Mouse (Mus musculus) G1E (cell line): ENCODE data around the gene Ang. TPM values are rescaled to one million over a fixed set of nuclear protein-coding genes. Genes with fewer than 3 reads are reported as not detected.

Source experiments
- ATAC-seq: 2 replicates; pipeline ENCODE4 v1.8.0; 2016; ENCODE audit warnings: mild to moderate bottlenecking; ENCODE audit not compliant: insufficient number of reproducible peaks, poor library complexity, low FRiP score, severe bottlenecking; ENCODE audit errors: extremely low read depth
- DNase-seq: peaks from one replicate; pipeline ENCODE4 v3.0.0; 2012; ENCODE audit warnings: low spot score
- H3K27me3 ChIP-seq: 2 replicates; pipeline ENCODE4 v1.6.1; 2012; ENCODE audit warnings: mild to moderate bottlenecking, low read length, inconsistent platforms; ENCODE audit not compliant: insufficient read depth
- H3K36me3 ChIP-seq: replicated peaks from 2 replicates; pipeline ENCODE3; 2012; ENCODE audit warnings: mild to moderate bottlenecking, inconsistent platforms
- H3K4me1 ChIP-seq: 2 replicates; pipeline ENCODE4 v1.6.1; 2012; ENCODE audit warnings: low read depth, low read length, inconsistent platforms, mixed read lengths; ENCODE audit not compliant: insufficient read depth
- H3K4me3 ChIP-seq: 2 replicates; pipeline ENCODE4 v1.5.1; 2012; ENCODE audit warnings: low read depth, mild to moderate bottlenecking, inconsistent platforms, low read length, moderate library complexity, mixed read lengths
- H3K9me3 ChIP-seq: replicated peaks from 2 replicates; pipeline ENCODE4 v1.6.1; 2012; ENCODE audit warnings: inconsistent platforms
- CTCF ChIP-seq: IDR thresholded peaks from 2 replicates; pipeline ENCODE4 v1.5.1; 2012; ENCODE audit warnings: low read depth, low read length, inconsistent platforms, mixed read lengths
- GATA1 ChIP-seq: IDR thresholded peaks from 2 replicates; pipeline ENCODE4 v1.6.1; 2012; ENCODE audit warnings: borderline replicate concordance, low read length, inconsistent platforms, mixed read lengths
- GATA2 ChIP-seq: IDR thresholded peaks from 2 replicates; pipeline ENCODE4 v1.6.1; 2012; ENCODE audit warnings: low read depth, low read length, inconsistent platforms, borderline replicate concordance
- POLR2AphosphoS5 ChIP-seq: IDR thresholded peaks from 2 replicates; pipeline ENCODE4 v1.6.1; 2012; ENCODE audit warnings: low read depth, low read length, inconsistent platforms; ENCODE audit not compliant: insufficient replicate concordance
- TAL1 ChIP-seq: conservative IDR thresholded peaks from 2 replicates; pipeline ENCODE4 v1.6.1; 2012; ENCODE audit warnings: low read depth, low read length, inconsistent platforms, mixed read lengths
- polyA plus RNA-seq: library from polyadenylated mRNA; stranded (reverse); fragments of >175 nt; gene quantifications from 2 replicates; pipeline ENCODE4 v1.2.3, GENCODE M21; 2012
- total RNA-seq, 2 experiments: library from RNA; stranded (forward) in 1 of 2; stranded (reverse) in 1 of 2; fragments of 200-1000 nt in 1 of 2; fragments of >200 nt in 1 of 2; fragmentation: Nextera tagmentation in 1 of 2; gene quantifications; 2 replicates each; pipeline ENCODE4 v1.2.3; 2014 to 2017

Gene Ang
- total and polyA plus RNA-seq, 3 experiments: 0.16 TPM; not detected in 2

- TF ChIP-seq GATA2 (no peak), TAL1 (no peak), POLR2AphosphoS5 (no peak), CTCF (no peak), GATA1 (no peak)
- H3K4me1 ChIP-seq: no peaks in the 10 kb centered on the region
- ATAC-seq (no peak), DNase-seq (no peak)
- H3K27me3 ChIP-seq: peaks cover 23% of the 10 kb centered on the region
- H3K4me3 ChIP-seq: no peak overlapping the region
- H3K9me3 ChIP-seq: no peaks in the 10 kb centered on the region
- no peaks in the 10 kb centered on the region for H3K36me3 ChIP-seq
Measured at GRCm38 (mm10) chr14:51054243-51055237, 36.4 kb upstream of the Ang start.

GRCm38 (mm10) chr14:51057401-51057831, 33.5 kb upstream of the Ang start, which contains the start of gene Rnase12:
Rnase12 (minus strand) TSS chr14:51057661.
- DNase-seq: no peak
- Histone ChIP-seq H3K27me3 (peaks cover 26% of the 10 kb centered on the region), H3K36me3 (no peaks in the 10 kb centered on the region), H3K4me1 (peaks cover 8% of the 10 kb centered on the region), H3K9me3 (no peaks in the 10 kb centered on the region), H3K4me3 (no peak within 1 kb of the TSS)
- no peak for TF ChIP-seq GATA2
- TF ChIP-seq CTCF: no peak
- TF ChIP-seq POLR2AphosphoS5: no peak
- no peak for TF ChIP-seq TAL1
- TF ChIP-seq GATA1: no peak
- ATAC-seq: no peak

GRCm38 (mm10) chr14:51060761-51061160, 30.2 kb upstream of the Ang start:
- H3K4me1 ChIP-seq: peaks cover 14% of the 10 kb centered on the region
- ATAC-seq: no peak
- no peak for TF ChIP-seq CTCF
- TF ChIP-seq TAL1: no peak
- no peak for TF ChIP-seq GATA1
- TF ChIP-seq GATA2: no peak
- TF ChIP-seq POLR2AphosphoS5: no peak
- no peaks in the 10 kb centered on the region for H3K36me3 ChIP-seq
- no peak overlapping the region for H3K4me3 ChIP-seq
- no peak for DNase-seq
- H3K9me3 ChIP-seq: no peaks in the 10 kb centered on the region
- peaks cover 14% of the 10 kb centered on the region for H3K27me3 ChIP-seq

- ATAC-seq (no peak), DNase-seq (no peak)
- H3K4me3 ChIP-seq: no peak overlapping the region
- H3K27me3 ChIP-seq: peaks cover 16% of the 10 kb centered on the region
- no peaks in the 10 kb centered on the region for H3K36me3 ChIP-seq
- H3K4me1 ChIP-seq: peaks cover 13% of the 10 kb centered on the region
- TF ChIP-seq POLR2AphosphoS5 (no peak), GATA2 (no peak), GATA1 (no peak), CTCF (no peak), TAL1 (no peak)
- no peaks in the 10 kb centered on the region for H3K9me3 ChIP-seq
Measured at GRCm38 (mm10) chr14:51068956-51069355, 22.0 kb upstream of the Ang start.

GRCm38 (mm10) chr14:51069617-51070016, 21.3 kb upstream of the Ang start:
- no peaks in the 10 kb centered on the region for H3K36me3 ChIP-seq
- TF ChIP-seq GATA1 (no peak), CTCF (peak; percentile 40; the same call in 1 of the 2 replicates)
- DNase-seq (no peak), ATAC-seq (no peak)
- no peak overlapping the region for H3K4me3 ChIP-seq
- no peaks in the 10 kb centered on the region for H3K9me3 ChIP-seq
- peaks cover 13% of the 10 kb centered on the region for H3K4me1 ChIP-seq
- peaks cover 20% of the 10 kb centered on the region for H3K27me3 ChIP-seq

GRCm38 (mm10) chr14:51074335-51074734, 16.6 kb upstream of the Ang start, which contains the start of gene Olfr750:
Olfr750 (minus strand) TSS chr14:51074435.
- no peaks in the 10 kb centered on the region for H3K36me3 ChIP-seq
- ATAC-seq (no peak), DNase-seq (no peak)
- no peaks in the 10 kb centered on the region for H3K9me3 ChIP-seq
- peaks cover 26% of the 10 kb centered on the region for H3K27me3 ChIP-seq
- H3K4me3 ChIP-seq: no peak within 1 kb of the TSS
- TF ChIP-seq POLR2AphosphoS5: no peak
- TF ChIP-seq GATA1: no peak
- TF ChIP-seq TAL1: no peak
- no peak for TF ChIP-seq GATA2
- no peak for TF ChIP-seq CTCF
- peaks cover 2% of the 10 kb centered on the region for H3K4me1 ChIP-seq

GRCm38 (mm10) chr14:51079180-51079579, 11.8 kb upstream of the Ang start:
- ATAC-seq (no peak), DNase-seq (no peak)
- no peaks in the 10 kb centered on the region for H3K36me3 ChIP-seq
- H3K27me3 ChIP-seq: peaks cover 40% of the 10 kb centered on the region
- no peaks in the 10 kb centered on the region for H3K9me3 ChIP-seq
- H3K4me1 ChIP-seq: peaks cover 22% of the 10 kb centered on the region
- no peak overlapping the region for H3K4me3 ChIP-seq
- no peak for TF ChIP-seq CTCF
- no peak for TF ChIP-seq TAL1
- no peak for TF ChIP-seq GATA2
- no peak for TF ChIP-seq POLR2AphosphoS5
- no peak for TF ChIP-seq GATA1
